Mouse (Mus musculus) CD8-positive naive resting alpha-beta T cell, adult 2 months (primary cell): ENCODE data around the gene Ehmt1.

Source experiments
- DNase-seq, 2 experiments: peaks; one replicate each; pipeline ENCODE4 v3.0.0; 2022; ENCODE audit warnings: low read depth in 2 of 2, low spot score in 2 of 2

The Ehmt1 gene

GRCm38 (mm10) chr2:24807036-24807435 lies 112.4 kb downstream of the Ehmt1 start:
- DNase-seq: no peak

DNA sequence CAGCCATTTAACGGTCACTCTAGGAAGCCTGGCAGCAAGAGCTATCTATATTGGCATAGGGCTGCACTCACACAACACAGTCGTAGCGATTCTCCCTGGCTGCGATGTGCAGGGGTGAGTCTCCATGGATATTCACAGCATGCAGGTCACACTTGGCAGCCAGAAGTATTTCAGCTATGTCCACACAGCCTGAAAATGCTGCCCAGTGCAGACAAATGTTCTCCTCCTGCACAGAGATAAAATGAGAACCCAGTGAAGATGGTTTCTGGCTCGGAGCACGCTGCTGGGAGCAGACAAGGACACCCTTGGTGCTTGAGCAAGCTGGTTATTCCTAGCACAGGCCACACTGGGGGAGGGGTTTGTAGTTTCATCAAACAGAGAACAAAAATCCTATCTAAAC lies 113.3 kb downstream of the Ehmt1 start:
- DNase-seq: no peak

GRCm38 (mm10) chr2:24805621-24806020 lies 113.8 kb downstream of the Ehmt1 start:
- no peak for DNase-seq

GRCm38 (mm10) chr2:24796833-24797457 lies 122.5 kb downstream of the Ehmt1 start:
- no peak for DNase-seq

DNA sequence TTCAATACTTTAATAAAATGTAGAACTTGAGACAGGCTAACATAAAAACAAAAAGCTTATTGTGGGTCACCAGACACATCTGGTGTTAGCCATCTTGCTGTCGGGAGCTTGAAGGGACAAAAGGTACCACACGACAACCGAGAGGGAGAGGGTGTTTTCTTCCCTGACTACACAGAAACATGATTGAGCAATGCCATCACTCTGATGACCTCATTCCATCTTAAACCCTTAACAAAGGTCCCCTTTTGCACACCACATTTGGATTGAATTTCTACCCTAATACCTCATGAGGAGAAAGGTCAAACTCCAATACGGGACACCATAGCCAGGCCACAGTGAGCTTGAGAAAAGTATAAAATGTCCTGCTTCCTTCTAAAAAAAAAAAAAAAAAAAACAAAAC lies 132.2 kb downstream of the Ehmt1 start:
- no peak for DNase-seq

GRCm38 (mm10) chr2:24781253-24781652 lies 138.2 kb downstream of the Ehmt1 start:
- no peak for DNase-seq

- no peak for DNase-seq
These were observed 142.6 kb downstream of the Ehmt1 start for GRCm38 (mm10) chr2:24776831-24777230.

GRCm38 (mm10) chr2:24775951-24776587 lies 143.3 kb downstream of the Ehmt1 start:
- no peak for DNase-seq

- DNase-seq: no peak
These were observed 144.6 kb downstream of the Ehmt1 start for GRCm38 (mm10) chr2:24774832-24775231.

GRCm38 (mm10) chr2:24770861-24771260 lies 148.6 kb downstream of the Ehmt1 start:
- DNase-seq: no peak

DNA sequence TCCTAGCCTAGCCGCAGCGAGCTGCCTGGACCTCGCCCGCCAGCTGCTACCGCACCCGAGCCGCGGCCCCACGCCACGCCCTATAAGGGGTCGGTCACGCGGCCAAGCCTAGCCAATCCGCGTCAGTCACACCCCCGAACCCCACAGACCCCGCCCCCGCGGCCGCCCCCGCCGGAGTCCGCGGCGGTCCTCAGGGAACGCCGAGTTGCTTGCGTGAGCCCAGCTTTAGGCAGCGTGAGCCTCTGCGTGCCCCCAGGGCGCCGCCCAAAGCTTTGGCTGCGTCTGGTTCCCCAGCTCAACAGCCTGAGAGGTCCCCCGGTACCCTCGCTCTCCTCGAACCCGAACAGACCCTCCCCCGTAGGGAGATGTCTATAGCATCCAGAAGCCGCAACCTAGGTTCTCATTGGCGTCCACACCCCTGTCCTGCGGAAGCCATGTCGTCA lies 156.3 kb downstream of the Ehmt1 start, which contains the start of gene Cacna1b:
Cacna1b (minus strand) TSS at position 38 of the 443 bp plus-strand sequence.
- DNase-seq: peak in 1 of 2 experiments; percentile 12

DNA sequence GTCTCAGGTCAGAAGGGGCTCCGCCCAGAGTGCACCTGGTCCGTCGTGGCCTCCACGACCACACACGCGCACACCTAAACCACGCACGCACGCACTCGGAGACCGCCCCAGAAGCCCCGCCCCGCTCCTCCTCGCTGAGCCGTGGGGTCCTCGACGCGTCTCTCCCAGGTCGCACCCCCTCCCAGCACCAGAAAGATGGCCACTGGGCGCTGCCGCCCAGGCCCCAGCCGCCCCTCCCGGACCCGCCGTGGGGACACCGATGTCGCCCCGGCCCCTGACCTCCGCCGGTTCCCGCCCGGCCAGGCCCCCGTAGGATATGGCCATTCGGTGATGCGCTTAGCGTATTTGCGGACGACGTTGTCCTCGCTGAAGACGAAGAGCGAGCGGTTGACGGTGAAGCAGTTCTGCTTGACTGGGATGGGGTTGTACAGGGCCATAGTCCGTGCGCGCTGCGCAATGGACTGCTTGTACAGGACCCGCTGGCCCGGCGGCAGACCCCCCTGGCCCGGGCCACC lies 156.9 kb downstream of the Ehmt1 start:
- no peak for DNase-seq

DNA sequence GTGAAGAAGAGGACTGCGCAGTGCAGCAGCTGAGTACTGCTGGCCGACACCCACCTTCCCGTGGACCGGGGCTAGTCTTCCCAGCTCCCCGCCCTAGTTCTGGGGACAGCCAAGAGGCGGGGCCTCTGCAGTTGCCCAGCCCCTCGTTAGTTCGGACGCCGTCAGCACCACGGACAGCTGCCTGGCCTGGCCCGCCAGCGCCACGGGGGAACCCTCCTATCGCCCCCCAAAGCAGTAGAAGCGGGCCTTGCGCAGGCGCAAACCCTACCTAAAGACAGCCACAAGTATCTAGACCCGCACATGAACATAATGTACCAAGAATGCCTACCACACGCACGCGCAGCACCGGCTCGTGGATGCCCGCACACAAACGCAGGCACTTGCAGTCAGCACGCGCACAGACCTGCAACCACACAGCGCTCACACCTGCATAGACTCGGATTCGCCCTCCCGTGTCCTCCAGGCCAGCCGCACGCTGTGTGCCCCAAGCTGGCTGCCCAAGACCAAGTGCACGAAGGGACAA lies 157.4 kb downstream of the Ehmt1 start:
- DNase-seq: peak in 1 of 2 experiments; percentile 14

GRCm38 (mm10) chr2:24755276-24755675 lies 164.1 kb downstream of the Ehmt1 start:
- DNase-seq: peak; percentile 45 to 53

- DNase-seq: no peak
These were observed 166.8 kb downstream of the Ehmt1 start for GRCm38 (mm10) chr2:24752599-24752998.

- no peak for DNase-seq
These were observed 169.4 kb downstream of the Ehmt1 start for GRCm38 (mm10) chr2:24750051-24750450.

- peak; percentile 29 to 36 for DNase-seq
These were observed 171.5 kb downstream of the Ehmt1 start for GRCm38 (mm10) chr2:24747878-24748277.
